Mouse (Mus musculus) ES-E14 (cell line): ENCODE measurements around the gene Cacnb4.

Source experiments
- HCFC1 ChIP-seq: IDR thresholded peaks from 2 replicates; pipeline ENCODE4 v1.6.1; 2012; ENCODE audit warnings: low read length, inconsistent platforms, borderline replicate concordance; ENCODE audit not compliant: insufficient read depth
- MAFK ChIP-seq: IDR thresholded peaks from 2 replicates; pipeline ENCODE4 v1.6.1; 2014; ENCODE audit warnings: mild to moderate bottlenecking, low read depth, low read length, inconsistent platforms; ENCODE audit not compliant: insufficient read depth
- ZC3H11A ChIP-seq: IDR thresholded peaks from 2 replicates; pipeline ENCODE4 v1.6.1; 2012; ENCODE audit warnings: low read depth, mild to moderate bottlenecking, inconsistent platforms, low read length, borderline replicate concordance
- ZNF384 ChIP-seq: IDR thresholded peaks from 2 replicates; pipeline ENCODE4 v1.6.1; 2012; ENCODE audit warnings: low read depth, low read length, inconsistent platforms

- no peak for TF ChIP-seq MAFK
- TF ChIP-seq ZNF384, result no peak
- TF ChIP-seq HCFC1, result no peak
- TF ChIP-seq ZC3H11A, result no peak
These were observed 135.6 kb downstream of the Cacnb4 start for GRCm38 (mm10) chr2:52541068-52541467.
